Mouse (Mus musculus): ENCODE measurements around the gene Usp10. TPM values are rescaled to one million over a fixed set of nuclear protein-coding genes. Genes with fewer than 3 reads are reported as not detected.

The Usp10 gene
- polyA plus RNA-seq, 1 experiment from 2014 or later = 75.7 TPM

GRCm38 (mm10) chr8:119925428-119925827, 15.3 kb downstream of the Usp10 start:
- H3K4me1 ChIP-seq (ENCODE audit: control insufficient read depth, low read depth, low read length) = peaks cover 40% of the 10 kb centered on the region
- 85% methylated on average over 4 of the region's 4 CpGs for WGBS (ENCODE audit: insufficient replicate concordance)
- no peak for ATAC-seq (ENCODE audit: low read depth)

GRCm38 (mm10) chr8:119926474-119926873, 16.3 kb downstream of the Usp10 start:
- peak; percentile 25; the same call in 1 of the 2 replicates for ATAC-seq (ENCODE audit: low read depth)
- 23% methylated on average over 2 of the region's 2 CpGs for WGBS (ENCODE audit: insufficient replicate concordance)
- no peak overlapping the region for H3K4me3 ChIP-seq (ENCODE audit: low read depth, low read length)
- peaks cover 30% of the 10 kb centered on the region for H3K4me1 ChIP-seq (ENCODE audit: control insufficient read depth, low read depth, low read length)
- no peak overlapping the region for H3K27ac ChIP-seq (ENCODE audit: low read length)
- H3K4me2 ChIP-seq (ENCODE audit: low read depth, low read length) = no peak overlapping the region
- H3K36me3 ChIP-seq (ENCODE audit: control insufficient read depth, insufficient read depth) = no peaks in the 10 kb centered on the region
- no peaks in the 10 kb centered on the region for H3K27me3 ChIP-seq (ENCODE audit: control insufficient read depth, insufficient read depth, low read depth, low read length)
- H3K9ac ChIP-seq (ENCODE audit: low read depth, low read length) = no peak overlapping the region
- no peaks in the 10 kb centered on the region for H3K9me3 ChIP-seq (replicated peaks; ENCODE audit: control insufficient read depth, low read length)

More at GRCm38 (mm10) chr8:119925428-119925827, 15.3 kb downstream of the Usp10 start:
- H3K36me3 ChIP-seq (ENCODE audit: control insufficient read depth, insufficient read depth) = no peaks in the 10 kb centered on the region
- no peaks in the 10 kb centered on the region for H3K9me3 ChIP-seq (replicated peaks; ENCODE audit: control insufficient read depth, low read length)
- no peak overlapping the region for H3K27ac ChIP-seq (ENCODE audit: low read length)
- no peak overlapping the region for H3K9ac ChIP-seq (ENCODE audit: low read depth, low read length)
- H3K4me3 ChIP-seq (ENCODE audit: low read depth, low read length) = no peak overlapping the region
- no peaks in the 10 kb centered on the region for H3K27me3 ChIP-seq (ENCODE audit: control insufficient read depth, insufficient read depth, low read depth, low read length)
- H3K4me2 ChIP-seq (ENCODE audit: low read depth, low read length) = no peak overlapping the region

- H3K36me3 ChIP-seq (ENCODE audit: control insufficient read depth, insufficient read depth) = peaks cover 4% of the 10 kb centered on the region
- H3K4me1 ChIP-seq (ENCODE audit: control insufficient read depth, low read depth, low read length) = peaks cover 29% of the 10 kb centered on the region
- no peaks in the 10 kb centered on the region for H3K27me3 ChIP-seq (ENCODE audit: control insufficient read depth, insufficient read depth, low read depth, low read length)
- H3K9ac ChIP-seq (ENCODE audit: low read depth, low read length) = no peak overlapping the region
- peak; percentile 74 for ATAC-seq (ENCODE audit: low read depth)
- WGBS (ENCODE audit: insufficient replicate concordance) = 47% methylated on average over 6 of the region's 6 CpGs
- no peak overlapping the region for H3K4me3 ChIP-seq (ENCODE audit: low read depth, low read length)
- no peaks in the 10 kb centered on the region for H3K9me3 ChIP-seq (replicated peaks; ENCODE audit: control insufficient read depth, low read length)
- H3K4me2 ChIP-seq (ENCODE audit: low read depth, low read length) = no peak overlapping the region
- H3K27ac ChIP-seq (ENCODE audit: low read length) = no peak overlapping the region
These were observed 17.4 kb downstream of the Usp10 start for GRCm38 (mm10) chr8:119927422-119928092.

- no peaks in the 10 kb centered on the region for H3K27me3 ChIP-seq (ENCODE audit: control insufficient read depth, insufficient read depth, low read depth, low read length)
- no peak overlapping the region for H3K4me3 ChIP-seq (ENCODE audit: low read depth, low read length)
- no peak overlapping the region for H3K9ac ChIP-seq (ENCODE audit: low read depth, low read length)
- 75% methylated on average over 4 of the region's 4 CpGs for WGBS (ENCODE audit: insufficient replicate concordance)
- no peak for ATAC-seq (ENCODE audit: low read depth)
- no peaks in the 10 kb centered on the region for H3K9me3 ChIP-seq (replicated peaks; ENCODE audit: control insufficient read depth, low read length)
- H3K36me3 ChIP-seq (ENCODE audit: control insufficient read depth, insufficient read depth) = peaks cover 13% of the 10 kb centered on the region
- no peak overlapping the region for H3K27ac ChIP-seq (ENCODE audit: low read length)
- peaks cover 14% of the 10 kb centered on the region for H3K4me1 ChIP-seq (ENCODE audit: control insufficient read depth, low read depth, low read length)
- H3K4me2 ChIP-seq (ENCODE audit: low read depth, low read length) = no peak overlapping the region
These were observed 21.2 kb downstream of the Usp10 start for GRCm38 (mm10) chr8:119931317-119931716.

- H3K36me3 ChIP-seq (ENCODE audit: control insufficient read depth, insufficient read depth) = peaks cover 31% of the 10 kb centered on the region
- H3K27me3 ChIP-seq (ENCODE audit: control insufficient read depth, insufficient read depth, low read depth, low read length) = no peaks in the 10 kb centered on the region
- 88% methylated on average over 4 of the region's 4 CpGs for WGBS (ENCODE audit: insufficient replicate concordance)
- no peak overlapping the region for H3K4me3 ChIP-seq (ENCODE audit: low read depth, low read length)
- no peak overlapping the region for H3K9ac ChIP-seq (ENCODE audit: low read depth, low read length)
- H3K4me2 ChIP-seq (ENCODE audit: low read depth, low read length) = no peak overlapping the region
- H3K27ac ChIP-seq (ENCODE audit: low read length) = no peak overlapping the region
- ATAC-seq (ENCODE audit: low read depth) = no peak
- peaks cover 5% of the 10 kb centered on the region for H3K4me1 ChIP-seq (ENCODE audit: control insufficient read depth, low read depth, low read length)
- no peaks in the 10 kb centered on the region for H3K9me3 ChIP-seq (replicated peaks; ENCODE audit: control insufficient read depth, low read length)
These were observed 23.5 kb downstream of the Usp10 start for GRCm38 (mm10) chr8:119933681-119934080.

- 63% methylated on average over 6 of the region's 6 CpGs for WGBS (ENCODE audit: insufficient replicate concordance)
- H3K36me3 ChIP-seq (ENCODE audit: control insufficient read depth, insufficient read depth) = peaks cover 31% of the 10 kb centered on the region
- no peak overlapping the region for H3K9ac ChIP-seq (ENCODE audit: low read depth, low read length)
- H3K27ac ChIP-seq (ENCODE audit: low read length) = no peak overlapping the region
- no peaks in the 10 kb centered on the region for H3K9me3 ChIP-seq (replicated peaks; ENCODE audit: control insufficient read depth, low read length)
- ATAC-seq (ENCODE audit: low read depth) = no peak
- H3K4me1 ChIP-seq (ENCODE audit: control insufficient read depth, low read depth, low read length) = peaks cover 5% of the 10 kb centered on the region
- H3K4me2 ChIP-seq (ENCODE audit: low read depth, low read length) = no peak overlapping the region
- H3K4me3 ChIP-seq (ENCODE audit: low read depth, low read length) = no peak overlapping the region
- H3K27me3 ChIP-seq (ENCODE audit: control insufficient read depth, insufficient read depth, low read depth, low read length) = no peaks in the 10 kb centered on the region
These were observed 25.4 kb downstream of the Usp10 start for GRCm38 (mm10) chr8:119935541-119935940.

- Histone ChIP-seq H3K4me2 (ENCODE audit: low read depth, low read length) (no peak overlapping the region), H3K4me1 (ENCODE audit: control insufficient read depth, low read depth, low read length) (peaks cover 5% of the 10 kb centered on the region), H3K36me3 (ENCODE audit: control insufficient read depth, insufficient read depth) (peaks cover 46% of the 10 kb centered on the region), H3K27ac (ENCODE audit: low read length) (no peak overlapping the region), H3K9ac (ENCODE audit: low read depth, low read length) (no peak overlapping the region), H3K27me3 (ENCODE audit: control insufficient read depth, insufficient read depth, low read depth, low read length) (no peaks in the 10 kb centered on the region), H3K9me3 (replicated peaks; ENCODE audit: control insufficient read depth, low read length) (no peaks in the 10 kb centered on the region), H3K4me3 (ENCODE audit: low read depth, low read length) (no peak overlapping the region)
- 80% methylated on average over 7 of the region's 7 CpGs for WGBS (ENCODE audit: insufficient replicate concordance)
- ATAC-seq (ENCODE audit: low read depth) = no peak
These were observed 28.3 kb downstream of the Usp10 start for GRCm38 (mm10) chr8:119938481-119938880.

- Histone ChIP-seq H3K4me3 (ENCODE audit: low read depth, low read length) (no peak overlapping the region), H3K27me3 (ENCODE audit: control insufficient read depth, insufficient read depth, low read depth, low read length) (no peaks in the 10 kb centered on the region), H3K4me2 (ENCODE audit: low read depth, low read length) (no peak overlapping the region), H3K4me1 (ENCODE audit: control insufficient read depth, low read depth, low read length) (peaks cover 5% of the 10 kb centered on the region), H3K9ac (ENCODE audit: low read depth, low read length) (no peak overlapping the region), H3K36me3 (ENCODE audit: control insufficient read depth, insufficient read depth) (peaks cover 49% of the 10 kb centered on the region), H3K9me3 (replicated peaks; ENCODE audit: control insufficient read depth, low read length) (no peaks in the 10 kb centered on the region), H3K27ac (ENCODE audit: low read length) (no peak overlapping the region)
- ATAC-seq (ENCODE audit: low read depth) = no peak
- WGBS (ENCODE audit: insufficient replicate concordance) = 80% methylated on average over 2 of the region's 2 CpGs
These were observed 29.2 kb downstream of the Usp10 start for GRCm38 (mm10) chr8:119939336-119939735.

- Histone ChIP-seq H3K4me3 (ENCODE audit: low read depth, low read length) (no peak overlapping the region), H3K4me2 (ENCODE audit: low read depth, low read length) (no peak overlapping the region), H3K27me3 (ENCODE audit: control insufficient read depth, insufficient read depth, low read depth, low read length) (no peaks in the 10 kb centered on the region), H3K36me3 (ENCODE audit: control insufficient read depth, insufficient read depth) (peaks cover 43% of the 10 kb centered on the region), H3K9ac (ENCODE audit: low read depth, low read length) (no peak overlapping the region), H3K27ac (ENCODE audit: low read length) (no peak overlapping the region), H3K4me1 (ENCODE audit: control insufficient read depth, low read depth, low read length) (peaks cover 3% of the 10 kb centered on the region), H3K9me3 (replicated peaks; ENCODE audit: control insufficient read depth, low read length) (no peaks in the 10 kb centered on the region)
- no peak for ATAC-seq (ENCODE audit: low read depth)
- 94% methylated on average over 18 of the region's 18 CpGs for WGBS (ENCODE audit: insufficient replicate concordance)
These were observed 31.3 kb downstream of the Usp10 start for GRCm38 (mm10) chr8:119941471-119941870.

Data from liver, embryonic 16.5 days (tissue).